Mouse (Mus musculus) bone marrow macrophage, adult 2 months (primary cell): Measurements from ENCODE around the gene Serpinf2.

Source experiments
- CTCF ChIP-seq: IDR thresholded peaks from 2 replicates; pipeline ENCODE4 v1.5.1; 2012; ENCODE audit warnings: low read depth, mild to moderate bottlenecking, low read length, moderate library complexity
- POLR2A ChIP-seq: IDR thresholded peaks from 2 replicates; pipeline ENCODE4 v1.6.1; 2012; ENCODE audit warnings: mild to moderate bottlenecking, low read depth, low read length, borderline replicate concordance

DNA sequence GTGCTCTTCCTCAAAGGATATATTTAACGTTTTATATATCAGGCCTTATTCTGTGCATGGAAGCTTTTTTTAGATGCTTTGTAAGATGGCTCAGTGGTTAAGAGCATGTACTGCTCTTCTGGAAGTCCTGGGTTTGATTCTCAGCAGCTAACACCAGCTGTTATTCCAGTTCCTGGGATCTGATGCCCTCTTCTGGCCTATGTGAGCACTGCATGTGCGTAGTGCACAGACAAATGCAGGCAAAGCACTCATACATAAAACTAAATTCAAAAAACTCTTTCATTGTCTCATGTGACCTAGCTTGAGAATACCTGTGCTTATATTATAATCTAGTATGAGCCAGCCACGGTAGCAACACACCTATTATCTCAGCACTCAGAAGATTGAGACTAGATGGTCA is 32.5 kb downstream of the Serpinf2 start:
- TF ChIP-seq CTCF = no peak
- TF ChIP-seq POLR2A = no peak
